8 mouse cellular contexts compared by ENCODE assay signal in genomic region chr10:117982611-117983210, GRCm38 (mm10).
DNase-seq lines count a peak whose midpoint lies in the region; ATAC-seq and TF ChIP-seq lines count a peak whose summit lies in the region.

No protein-coding gene starts in this region.

- no peak overlapping the region for H3K4me2 ChIP-seq in hindbrain, embryonic 16.5 days (ENCODE audit: low read length)
- H3K4me2 ChIP-seq in lung, embryonic 16.5 days (ENCODE audit: low read depth, low read length): peak overlapping the region; percentile 12; the same call in 1 of the 2 replicates

- no peaks in the 10 kb centered on the region for H3K9me3 ChIP-seq in hindbrain, embryonic 16.5 days (ENCODE audit: control insufficient read depth, low read length)
- no peaks in the 10 kb centered on the region for H3K9me3 ChIP-seq in lung, embryonic 16.5 days (ENCODE audit: control insufficient read depth, low read length)

- H3K4me1 ChIP-seq in brown adipose tissue, adult 24 weeks (ENCODE audit: control insufficient read depth, insufficient read depth, insufficient read length, low read length): peaks cover 7% of the 10 kb centered on the region; the same call in 1 of the 2 replicates
- H3K4me1 ChIP-seq in hindbrain, embryonic 16.5 days (ENCODE audit: control insufficient read depth, insufficient read depth, low read depth, low read length): no peaks in the 10 kb centered on the region
- H3K4me1 ChIP-seq in lung, embryonic 16.5 days (replicated peaks; ENCODE audit: control insufficient read depth, insufficient read depth, low read length): peaks cover 7% of the 10 kb centered on the region; the same call in 1 of the 2 replicates

- H3K27ac ChIP-seq in left cerebral cortex, adult 2 months: peak overlapping the region; percentile 50
- peak overlapping the region; percentile 94 for H3K27ac ChIP-seq in brown adipose tissue, adult 24 weeks (replicated peaks; ENCODE audit: low read depth, low read length)
- peak overlapping the region; percentile 26; the same call in 1 of the 2 replicates for H3K27ac ChIP-seq in hindbrain, embryonic 16.5 days (ENCODE audit: low read depth, low read length)
- peak overlapping the region; percentile 81 for H3K27ac ChIP-seq in lung, embryonic 16.5 days (ENCODE audit: low read length)

- H3K36me3 ChIP-seq in hindbrain, embryonic 16.5 days (ENCODE audit: control insufficient read depth, insufficient read depth, low read length): no peaks in the 10 kb centered on the region
- no peaks in the 10 kb centered on the region for H3K36me3 ChIP-seq in lung, embryonic 16.5 days (ENCODE audit: control insufficient read depth, insufficient read depth, low read length)

- 36% methylated on average over 8 of the region's 8 CpGs for WGBS in hindbrain, embryonic 16.5 days
- WGBS in lung, embryonic 16.5 days: 18% methylated on average over 8 of the region's 8 CpGs

- intact Hi-C loops in left cerebral cortex, adult 2 months (cut with DNase I): loop anchor here (2.0 to 10.0 kb wide), 2 partner anchors 68 to 138 kb away; partner anchors contain the start of gene Rap1b
- intact Hi-C loops in left cerebral cortex, postnatal 4 days (cut with DNase I): loop anchor here (2.0 kb wide), 1 partner anchor 52 kb away; no protein-coding TSS in a partner anchor

- ATAC-seq in hindbrain, embryonic 16.5 days: no peak
- ATAC-seq in lung, embryonic 16.5 days (ENCODE audit: low read depth): peak; percentile 71; the same call in 1 of the 2 replicates
- ATAC-seq in cerebellum, adult (ENCODE audit: insufficient number of reproducible peaks, low FRiP score, low TSS enrichment): no peak
- no peak for ATAC-seq in megakaryocyte-erythroid progenitor cell, adult 5-6 weeks (replicated peaks; ENCODE audit: low FRiP score, low TSS enrichment, poor library complexity, severe bottlenecking)

- H3K9ac ChIP-seq in hindbrain, embryonic 16.5 days (ENCODE audit: low read depth, low read length): no peak overlapping the region
- H3K9ac ChIP-seq in lung, embryonic 16.5 days (ENCODE audit: low read length): no peak overlapping the region

- H3K27me3 ChIP-seq in hindbrain, embryonic 16.5 days (replicated peaks; ENCODE audit: control insufficient read depth, insufficient read depth, low read length): no peaks in the 10 kb centered on the region
- no peaks in the 10 kb centered on the region for H3K27me3 ChIP-seq in lung, embryonic 16.5 days (ENCODE audit: control insufficient read depth, insufficient read depth, low read depth, low read length)

- H3K4me3 ChIP-seq in left cerebral cortex, adult 2 months: no peak overlapping the region
- H3K4me3 ChIP-seq in brown adipose tissue, adult 24 weeks (ENCODE audit: insufficient read depth, low read depth, low read length): no peak overlapping the region
- H3K4me3 ChIP-seq in hindbrain, embryonic 16.5 days (ENCODE audit: low read length): no peak overlapping the region
- H3K4me3 ChIP-seq in lung, embryonic 16.5 days (ENCODE audit: low read length): no peak overlapping the region

- DNase-seq in left cerebral cortex, adult 2 months (ENCODE audit: extremely low spot score in 1 of 2, low spot score in 2 of 2): no peak
- no peak for DNase-seq in left cerebral cortex, adult 8-10 months (ENCODE audit: low spot score in 2 of 2)
- no peak for DNase-seq in left cerebral cortex, postnatal 4 days

- TF ChIP-seq CTCF in left cerebral cortex, adult 2 months (IDR thresholded peaks at IDR 0.05): no peak

Comparison
In these comparisons a context has a peak if more than half of its experiments do, and no peak if none do; other contexts are left out.
1. H3K27ac ChIP-seq: peak in every context shown above with its lines; median percentile 94 in brown adipose tissue, adult 24 weeks; 81 in lung, embryonic 16.5 days; 50 in left cerebral cortex, adult 2 months; 26 in hindbrain, embryonic 16.5 days.